8 mouse cellular contexts compared by ENCODE assay signal in genomic region chr1:135728631-135729366, GRCm38 (mm10). TPM values are rescaled to one million over a fixed set of nuclear protein-coding genes. Genes with fewer than 3 reads are reported as not detected.
DNase-seq lines count a peak whose midpoint lies in the region; ATAC-seq and TF ChIP-seq lines count a peak whose summit lies in the region.

No protein-coding gene starts in this region.

- DNase-seq in c-Kit-positive CD71-negative TER-119-negative erythroid progenitor cells, embryonic 14.5 days (ENCODE audit: low read depth), result peak; percentile 87
- peak; percentile 92 for DNase-seq in forebrain, embryonic 11.5 days (ENCODE audit: low spot score)
- peak; percentile 88 to 93 for DNase-seq in kidney, postnatal 25 days
- DNase-seq in stomach, postnatal 0 days (ENCODE audit: low spot score), result peak; percentile 93

- ATAC-seq in forebrain, embryonic 11.5 days (replicated peaks; ENCODE audit: low FRiP score), result peak; percentile 89
- peak; percentile 86 for ATAC-seq in heart, embryonic 16.5 days (replicated peaks; ENCODE audit: extremely low read depth, insufficient read depth, low FRiP score)
- ATAC-seq in liver, embryonic 16.5 days (ENCODE audit: low read depth), result peak; percentile 93
- peak; percentile 90 for ATAC-seq in neural tube, embryonic 12.5 days (ENCODE audit: low FRiP score, low read depth)
- peak; percentile 85 for ATAC-seq in stomach, postnatal 0 days (ENCODE audit: low FRiP score, low TSS enrichment)

- H3K4me1 ChIP-seq in E14TG2a.4 (replicated peaks; ENCODE audit: low read depth, low read length), result peaks cover 64% of the 10 kb centered on the region
- peaks cover 10% of the 10 kb centered on the region; the same call in 1 of the 2 replicates for H3K4me1 ChIP-seq in forebrain, embryonic 11.5 days (replicated peaks; ENCODE audit: control insufficient read depth, insufficient read depth, low read length)
- H3K4me1 ChIP-seq in heart, embryonic 16.5 days (ENCODE audit: control insufficient read depth, insufficient read depth, low read length), result peaks cover 58% of the 10 kb centered on the region
- H3K4me1 ChIP-seq in liver, embryonic 16.5 days (ENCODE audit: control insufficient read depth, low read depth, low read length), result peaks cover 28% of the 10 kb centered on the region
- H3K4me1 ChIP-seq in neural tube, embryonic 12.5 days, result peaks cover 38% of the 10 kb centered on the region
- peaks cover 17% of the 10 kb centered on the region for H3K4me1 ChIP-seq in stomach, postnatal 0 days (replicated peaks; ENCODE audit: control insufficient read depth, insufficient read depth)

- no peak for TF ChIP-seq EP300 in stomach, postnatal 0 days (optimal IDR thresholded peaks at IDR 0.05)

- no peak overlapping the region for H3K27ac ChIP-seq in forebrain, embryonic 11.5 days (ENCODE audit: low read depth, low read length)
- H3K27ac ChIP-seq in heart, embryonic 16.5 days (ENCODE audit: low read length), result peak overlapping the region; percentile 96
- peak overlapping the region; percentile 62 for H3K27ac ChIP-seq in liver, embryonic 16.5 days (ENCODE audit: low read length)
- no peak overlapping the region for H3K27ac ChIP-seq in neural tube, embryonic 12.5 days
- H3K27ac ChIP-seq in stomach, postnatal 0 days (replicated peaks), result peak overlapping the region; percentile 93

- H3K36me3 ChIP-seq in E14TG2a.4 (ENCODE audit: insufficient read depth, low read length), result no peaks in the 10 kb centered on the region
- no peaks in the 10 kb centered on the region for H3K36me3 ChIP-seq in forebrain, embryonic 11.5 days (ENCODE audit: control insufficient read depth, insufficient read depth, low read length)
- no peaks in the 10 kb centered on the region for H3K36me3 ChIP-seq in heart, embryonic 16.5 days (ENCODE audit: control insufficient read depth, insufficient read depth)
- no peaks in the 10 kb centered on the region for H3K36me3 ChIP-seq in liver, embryonic 16.5 days (ENCODE audit: control insufficient read depth, insufficient read depth)
- H3K36me3 ChIP-seq in neural tube, embryonic 12.5 days, result no peaks in the 10 kb centered on the region
- H3K36me3 ChIP-seq in stomach, postnatal 0 days (ENCODE audit: control insufficient read depth, insufficient read depth, low read length), result no peaks in the 10 kb centered on the region

- peaks cover 11% of the 10 kb centered on the region for H3K27me3 ChIP-seq in E14TG2a.4 (ENCODE audit: insufficient read depth, low read length)
- no peaks in the 10 kb centered on the region for H3K27me3 ChIP-seq in forebrain, embryonic 11.5 days (ENCODE audit: control insufficient read depth, insufficient read depth, low read length)
- H3K27me3 ChIP-seq in heart, embryonic 16.5 days (ENCODE audit: control insufficient read depth, insufficient read depth, low read length), result no peaks in the 10 kb centered on the region
- no peaks in the 10 kb centered on the region for H3K27me3 ChIP-seq in liver, embryonic 16.5 days (ENCODE audit: control insufficient read depth, insufficient read depth, low read depth, low read length)
- H3K27me3 ChIP-seq in neural tube, embryonic 12.5 days (replicated peaks), result no peaks in the 10 kb centered on the region
- H3K27me3 ChIP-seq in stomach, postnatal 0 days (ENCODE audit: control insufficient read depth, insufficient read depth, low read length), result no peaks in the 10 kb centered on the region

- H3K4me3 ChIP-seq in E14TG2a.4 (replicated peaks; ENCODE audit: low read length), result peak overlapping the region; percentile 84
- H3K4me3 ChIP-seq in forebrain, embryonic 11.5 days (ENCODE audit: low read depth, low read length), result peak overlapping the region; percentile 46
- H3K4me3 ChIP-seq in heart, embryonic 16.5 days (ENCODE audit: low read length), result peak overlapping the region; percentile 85
- peak overlapping the region; percentile 67 for H3K4me3 ChIP-seq in liver, embryonic 16.5 days (ENCODE audit: low read depth, low read length)
- H3K4me3 ChIP-seq in neural tube, embryonic 12.5 days, result peak overlapping the region; percentile 52
- peak overlapping the region; percentile 55 for H3K4me3 ChIP-seq in stomach, postnatal 0 days (ENCODE audit: low read depth, low read length)

- peak overlapping the region; percentile 69 for H3K9ac ChIP-seq in forebrain, embryonic 11.5 days (ENCODE audit: low read length)
- H3K9ac ChIP-seq in heart, embryonic 16.5 days (ENCODE audit: low read length), result peak overlapping the region; percentile 94
- peak overlapping the region; percentile 62 for H3K9ac ChIP-seq in liver, embryonic 16.5 days (ENCODE audit: low read depth, low read length)
- H3K9ac ChIP-seq in neural tube, embryonic 12.5 days, result peak overlapping the region; percentile 70
- peak overlapping the region; percentile 73 for H3K9ac ChIP-seq in stomach, postnatal 0 days (ENCODE audit: low read length)

- no peak for TF ChIP-seq CTCF in E14TG2a.4 (conservative IDR thresholded peaks at IDR 0.05; ENCODE audit: low read length)
- TF ChIP-seq CTCF in stomach, postnatal 0 days (IDR thresholded peaks at IDR 0.05; ENCODE audit: low read depth), result peak; percentile 1; the same call in 1 of the 2 replicates

- 1% methylated on average over 35 of the region's 35 CpGs for WGBS in forebrain, embryonic 11.5 days
- 1% methylated on average over 34 of the region's 35 CpGs for WGBS in heart, embryonic 16.5 days
- under 1% methylated on average over 35 of the region's 35 CpGs for WGBS in liver, embryonic 16.5 days (ENCODE audit: insufficient replicate concordance)
- WGBS in neural tube, embryonic 12.5 days, result 2% methylated on average over 35 of the region's 35 CpGs
- WGBS in stomach, postnatal 0 days, result 2% methylated on average over 34 of the region's 35 CpGs

- H3K4me2 ChIP-seq in forebrain, embryonic 11.5 days (ENCODE audit: low read depth, low read length, severe bottlenecking), result peak overlapping the region; percentile 85
- peak overlapping the region; percentile 89 for H3K4me2 ChIP-seq in heart, embryonic 16.5 days (ENCODE audit: low read depth, low read length)
- peak overlapping the region; percentile 71 for H3K4me2 ChIP-seq in liver, embryonic 16.5 days (ENCODE audit: low read depth, low read length)
- H3K4me2 ChIP-seq in neural tube, embryonic 12.5 days (replicated peaks), result peak overlapping the region; percentile 86
- peak overlapping the region; percentile 74 for H3K4me2 ChIP-seq in stomach, postnatal 0 days (replicated peaks; ENCODE audit: low read depth)

- peaks cover 4% of the 10 kb centered on the region; the same call in 1 of the 2 replicates for H3K9me3 ChIP-seq in E14TG2a.4 (ENCODE audit: low read length)
- H3K9me3 ChIP-seq in forebrain, embryonic 11.5 days (ENCODE audit: control insufficient read depth, low read length), result no peaks in the 10 kb centered on the region
- H3K9me3 ChIP-seq in heart, embryonic 16.5 days (replicated peaks; ENCODE audit: control insufficient read depth, low read length), result no peaks in the 10 kb centered on the region
- no peaks in the 10 kb centered on the region for H3K9me3 ChIP-seq in liver, embryonic 16.5 days (replicated peaks; ENCODE audit: control insufficient read depth, low read length)
- no peaks in the 10 kb centered on the region for H3K9me3 ChIP-seq in neural tube, embryonic 12.5 days
- no peaks in the 10 kb centered on the region for H3K9me3 ChIP-seq in stomach, postnatal 0 days (ENCODE audit: control insufficient read depth, low read length)

RNA-seq across cellular contexts. Expression of gene Csrp1, which starts 8.9 kb away (rescaled TPM):
- 37.1 and 39.1 TPM in 2 replicates for polyA plus RNA-seq in forebrain, embryonic 11.5 days (2014; fragmentation: Nextera tagmentation; extraction: Ambion mirVana)
- polyA plus RNA-seq in heart, embryonic 16.5 days (2015; fragmentation: Nextera tagmentation; extraction: Ambion mirVana), result 160 and 174 TPM in 2 replicates
- polyA plus RNA-seq in liver, embryonic 16.5 days (2015; fragmentation: Nextera tagmentation; extraction: Ambion mirVana), result 26.9 and 30.5 TPM in 2 replicates
- 44.9 and 45.1 TPM in 2 replicates for polyA plus RNA-seq in neural tube, embryonic 12.5 days (2016; fragmentation: Nextera tagmentation; extraction: Ambion mirVana)
- 418 and 496 TPM in 2 replicates for polyA plus RNA-seq in stomach, postnatal 0 days (2015; fragmentation: Nextera tagmentation; extraction: Ambion mirVana)

RNA-seq across cellular contexts. Expression of gene Phlda3, which starts 37.1 kb away (rescaled TPM):
- polyA plus RNA-seq in forebrain, embryonic 11.5 days (2014; fragmentation: Nextera tagmentation; extraction: Ambion mirVana), result 21.5 and 24.2 TPM in 2 replicates
- 77.1 and 80.4 TPM in 2 replicates for polyA plus RNA-seq in heart, embryonic 16.5 days (2015; fragmentation: Nextera tagmentation; extraction: Ambion mirVana)
- polyA plus RNA-seq in liver, embryonic 16.5 days (2015; fragmentation: Nextera tagmentation; extraction: Ambion mirVana), result 4.8 and 5.0 TPM in 2 replicates
- 21.9 and 24.1 TPM in 2 replicates for polyA plus RNA-seq in neural tube, embryonic 12.5 days (2016; fragmentation: Nextera tagmentation; extraction: Ambion mirVana)
- 91.1 and 92.2 TPM in 2 replicates for polyA plus RNA-seq in stomach, postnatal 0 days (2015; fragmentation: Nextera tagmentation; extraction: Ambion mirVana)

RNA-seq across cellular contexts. Expression of gene Tnni1, which starts 50.4 kb away (rescaled TPM):
- polyA plus RNA-seq in forebrain, embryonic 11.5 days (2014; fragmentation: Nextera tagmentation; extraction: Ambion mirVana), result 0.65 and 1.1 TPM in 2 replicates
- polyA plus RNA-seq in heart, embryonic 16.5 days (2015; fragmentation: Nextera tagmentation; extraction: Ambion mirVana), result 4,265 and 4,826 TPM in 2 replicates
- 8.8 and 15.6 TPM in 2 replicates for polyA plus RNA-seq in liver, embryonic 16.5 days (2015; fragmentation: Nextera tagmentation; extraction: Ambion mirVana)
- 27.4 and 41.5 TPM in 2 replicates for polyA plus RNA-seq in neural tube, embryonic 12.5 days (2016; fragmentation: Nextera tagmentation; extraction: Ambion mirVana)
- 4.2 and 6.8 TPM in 2 replicates for polyA plus RNA-seq in stomach, postnatal 0 days (2015; fragmentation: Nextera tagmentation; extraction: Ambion mirVana)

Comparison
In these comparisons a context has a peak if more than half of its experiments do, and no peak if none do; other contexts are left out.
1. H3K27ac ChIP-seq: peak in heart, embryonic 16.5 days (single experiment), liver, embryonic 16.5 days (single experiment) and stomach, postnatal 0 days (single experiment); none in forebrain, embryonic 11.5 days (single experiment) and neural tube, embryonic 12.5 days (single experiment).
2. RNA of gene Tnni1, which starts 50.4 kb away (polyA plus RNA-seq): 4,265 to 4,826 TPM in heart, embryonic 16.5 days; 27.4 to 41.5 TPM in neural tube, embryonic 12.5 days, 8.8 to 15.6 TPM in liver, embryonic 16.5 days, 4.2 to 6.8 TPM in stomach, postnatal 0 days and 0.65 to 1.1 TPM in forebrain, embryonic 11.5 days; every median in the first group is over 100 times any median in the second.
3. Peak in every context shown above with its lines, with median percentiles within 50 percentile points of each other: H3K4me3 ChIP-seq, DNase-seq, ATAC-seq, H3K4me2 ChIP-seq and H3K9ac ChIP-seq.